In genomic region chr12:56240206-56240605, GRCm38 (mm10) we compare ENCODE assay signal across 16 mouse cellular contexts.
"Had no signal": no experiment of that assay in that cellular context is flagged by ENCODE, and none has a peak within 500 bp of the region (broad histone marks: within the 10 kb centered on the region; RNA-seq: fewer than 3 reads in every experiment).

No protein-coding gene starts in this region.

- H3K36me3 ChIP-seq: limb, embryonic 15.5 days; liver, embryonic 12.5 days; neural tube, embryonic 12.5 days; stomach, embryonic 15.5 days had no signal

- DNase-seq: kidney, adult 11 months; kidney, adult 9 months; kidney, postnatal 10 days; kidney, postnatal 4 days; lung, postnatal 14 days; retina, postnatal 1 day; thymus, adult 2 months; thymus, postnatal 25 days had no signal

- H3K4me2 ChIP-seq: limb, embryonic 15.5 days; liver, embryonic 12.5 days; neural tube, embryonic 12.5 days; stomach, embryonic 15.5 days had no signal

- H3K27ac ChIP-seq: layer of hippocampus, adult 2 months; left cerebral cortex, adult 2 months; limb, embryonic 15.5 days; liver, embryonic 12.5 days; neural tube, embryonic 12.5 days; stomach, embryonic 15.5 days had no signal

- H3K27me3 ChIP-seq: limb, embryonic 15.5 days; liver, embryonic 12.5 days; neural tube, embryonic 12.5 days; stomach, embryonic 15.5 days had no signal

- H3K9ac ChIP-seq: limb, embryonic 15.5 days; liver, embryonic 12.5 days; neural tube, embryonic 12.5 days; stomach, embryonic 15.5 days had no signal

- H3K4me3 ChIP-seq: layer of hippocampus, adult 2 months; left cerebral cortex, adult 2 months; limb, embryonic 15.5 days; liver, embryonic 12.5 days; neural tube, embryonic 12.5 days; stomach, embryonic 15.5 days had no signal

- H3K4me1 ChIP-seq: limb, embryonic 15.5 days; liver, embryonic 12.5 days; neural tube, embryonic 12.5 days; stomach, embryonic 15.5 days had no signal

- ATAC-seq: inflammation-experienced regulatory T-cells, adult 6 months; liver, embryonic 12.5 days; midbrain, embryonic 16.5 days had no signal

- H3K9me3 ChIP-seq: limb, embryonic 15.5 days; liver, embryonic 12.5 days; neural tube, embryonic 12.5 days; stomach, embryonic 15.5 days had no signal
